Mouse (Mus musculus): ENCODE results near the gene Ssbp2. TPM values are rescaled to one million over a fixed set of nuclear protein-coding genes. Genes with fewer than 3 reads are reported as not detected.

Ssbp2 gene
- polyA plus RNA-seq, 1 experiment from 2014 or later = 140 TPM

GRCm38 (mm10) chr13:91564047-91564446, 104.0 kb downstream of the Ssbp2 start:
- ATAC-seq (ENCODE audit: low FRiP score, low read depth) = no peak
- Histone ChIP-seq H3K9ac (no peak overlapping the region), H3K36me3 (no peaks in the 10 kb centered on the region), H3K27ac (no peak overlapping the region), H3K9me3 (no peaks in the 10 kb centered on the region), H3K4me1 (no peaks in the 10 kb centered on the region), H3K4me3 (no peak overlapping the region), H3K27me3 (replicated peaks) (no peaks in the 10 kb centered on the region), H3K4me2 (replicated peaks) (no peak overlapping the region)
- 76% methylated on average over 6 of the region's 6 CpGs for WGBS

- WGBS = 86% methylated on average over 6 of the region's 6 CpGs
- Histone ChIP-seq H3K4me3 (no peak overlapping the region), H3K36me3 (no peaks in the 10 kb centered on the region)
Measured at GRCm38 (mm10) chr13:91564755-91565154, 104.7 kb downstream of the Ssbp2 start.

GRCm38 (mm10) chr13:91581504-91581903, 121.4 kb downstream of the Ssbp2 start:
- Histone ChIP-seq H3K4me3 (no peak overlapping the region), H3K27ac (no peak overlapping the region), H3K27me3 (replicated peaks) (no peaks in the 10 kb centered on the region), H3K9ac (no peak overlapping the region), H3K4me1 (no peaks in the 10 kb centered on the region), H3K4me2 (replicated peaks) (no peak overlapping the region), H3K9me3 (no peaks in the 10 kb centered on the region), H3K36me3 (no peaks in the 10 kb centered on the region)
- ATAC-seq (ENCODE audit: low FRiP score, low read depth) = no peak

More at GRCm38 (mm10) chr13:91564755-91565154, 104.7 kb downstream of the Ssbp2 start:
- Histone ChIP-seq H3K9me3 (no peaks in the 10 kb centered on the region), H3K27ac (no peak overlapping the region), H3K9ac (no peak overlapping the region), H3K27me3 (replicated peaks) (no peaks in the 10 kb centered on the region), H3K4me2 (replicated peaks) (no peak overlapping the region), H3K4me1 (no peaks in the 10 kb centered on the region)
- ATAC-seq (ENCODE audit: low FRiP score, low read depth) = no peak

- Histone ChIP-seq H3K9me3 (no peaks in the 10 kb centered on the region), H3K27ac (no peak overlapping the region), H3K4me3 (no peak overlapping the region), H3K27me3 (replicated peaks) (no peaks in the 10 kb centered on the region), H3K9ac (no peak overlapping the region), H3K4me1 (no peaks in the 10 kb centered on the region), H3K4me2 (replicated peaks) (no peak overlapping the region), H3K36me3 (no peaks in the 10 kb centered on the region)
- ATAC-seq (ENCODE audit: low FRiP score, low read depth) = no peak
Measured at GRCm38 (mm10) chr13:91582212-91582611, 122.1 kb downstream of the Ssbp2 start.

GRCm38 (mm10) chr13:91586368-91586767, 126.3 kb downstream of the Ssbp2 start:
- no peaks in the 10 kb centered on the region for H3K36me3 ChIP-seq
- H3K4me2 ChIP-seq (replicated peaks) = no peak overlapping the region
- no peaks in the 10 kb centered on the region for H3K9me3 ChIP-seq
- H3K27me3 ChIP-seq (replicated peaks) = no peaks in the 10 kb centered on the region
- WGBS = 81% methylated on average over 5 of the region's 5 CpGs
- no peaks in the 10 kb centered on the region for H3K4me1 ChIP-seq
- no peak overlapping the region for H3K4me3 ChIP-seq
- H3K27ac ChIP-seq = no peak overlapping the region
- ATAC-seq (ENCODE audit: low FRiP score, low read depth) = no peak
- no peak overlapping the region for H3K9ac ChIP-seq

GRCm38 (mm10) chr13:91588475-91588874, 128.4 kb downstream of the Ssbp2 start:
- Histone ChIP-seq H3K36me3 (no peaks in the 10 kb centered on the region), H3K4me2 (replicated peaks) (no peak overlapping the region), H3K4me3 (no peak overlapping the region), H3K27ac (no peak overlapping the region), H3K27me3 (replicated peaks) (no peaks in the 10 kb centered on the region), H3K4me1 (no peaks in the 10 kb centered on the region), H3K9me3 (no peaks in the 10 kb centered on the region), H3K9ac (no peak overlapping the region)
- WGBS = 51% methylated on average over 2 of the region's 2 CpGs
- no peak for ATAC-seq (ENCODE audit: low FRiP score, low read depth)

GRCm38 (mm10) chr13:91591863-91592262, 131.8 kb downstream of the Ssbp2 start:
- Histone ChIP-seq H3K9me3 (no peaks in the 10 kb centered on the region), H3K27me3 (replicated peaks) (no peaks in the 10 kb centered on the region), H3K9ac (no peak overlapping the region), H3K36me3 (no peaks in the 10 kb centered on the region), H3K4me1 (no peaks in the 10 kb centered on the region), H3K4me2 (replicated peaks) (no peak overlapping the region), H3K4me3 (no peak overlapping the region), H3K27ac (no peak overlapping the region)
- no peak for ATAC-seq (ENCODE audit: low FRiP score, low read depth)
- WGBS = 82% methylated on average over 4 of the region's 4 CpGs

GRCm38 (mm10) chr13:91595284-91595683, 135.2 kb downstream of the Ssbp2 start:
- Histone ChIP-seq H3K4me2 (replicated peaks) (no peak overlapping the region), H3K27me3 (replicated peaks) (no peaks in the 10 kb centered on the region), H3K4me3 (no peak overlapping the region), H3K36me3 (no peaks in the 10 kb centered on the region), H3K27ac (no peak overlapping the region), H3K4me1 (no peaks in the 10 kb centered on the region), H3K9me3 (no peaks in the 10 kb centered on the region), H3K9ac (no peak overlapping the region)
- 79% methylated on average over 1 of the region's 1 CpGs for WGBS
- no peak for ATAC-seq (ENCODE audit: low FRiP score, low read depth)

- Histone ChIP-seq H3K9ac (no peak overlapping the region), H3K4me2 (replicated peaks) (no peak overlapping the region), H3K4me3 (no peak overlapping the region), H3K27ac (no peak overlapping the region), H3K4me1 (no peaks in the 10 kb centered on the region), H3K9me3 (no peaks in the 10 kb centered on the region), H3K27me3 (replicated peaks) (no peaks in the 10 kb centered on the region), H3K36me3 (no peaks in the 10 kb centered on the region)
- WGBS = 95% methylated on average over 3 of the region's 3 CpGs
- no peak for ATAC-seq (ENCODE audit: low FRiP score, low read depth)
Measured at GRCm38 (mm10) chr13:91599594-91599993, 139.5 kb downstream of the Ssbp2 start.

GRCm38 (mm10) chr13:91605043-91605840, 145.2 kb downstream of the Ssbp2 start:
- Histone ChIP-seq H3K27me3 (replicated peaks) (no peaks in the 10 kb centered on the region), H3K4me2 (replicated peaks) (no peak overlapping the region), H3K9ac (no peak overlapping the region), H3K9me3 (no peaks in the 10 kb centered on the region), H3K4me3 (no peak overlapping the region), H3K36me3 (no peaks in the 10 kb centered on the region), H3K27ac (no peak overlapping the region), H3K4me1 (no peaks in the 10 kb centered on the region)
- 85% methylated on average over 7 of the region's 7 CpGs for WGBS
- ATAC-seq (ENCODE audit: low FRiP score, low read depth) = no peak

GRCm38 (mm10) chr13:91610601-91611000, 150.5 kb downstream of the Ssbp2 start:
- ATAC-seq (ENCODE audit: low FRiP score, low read depth) = no peak
- Histone ChIP-seq H3K9me3 (no peaks in the 10 kb centered on the region), H3K4me3 (no peak overlapping the region), H3K27me3 (replicated peaks) (no peaks in the 10 kb centered on the region), H3K36me3 (no peaks in the 10 kb centered on the region), H3K9ac (no peak overlapping the region), H3K27ac (no peak overlapping the region), H3K4me1 (no peaks in the 10 kb centered on the region), H3K4me2 (replicated peaks) (no peak overlapping the region)
- 84% methylated on average over 4 of the region's 4 CpGs for WGBS

GRCm38 (mm10) chr13:91611909-91612308, 151.8 kb downstream of the Ssbp2 start:
- no peak for ATAC-seq (ENCODE audit: low FRiP score, low read depth)
- H3K27me3 ChIP-seq (replicated peaks) = no peaks in the 10 kb centered on the region

GRCm38 (mm10) chr13:91612578-91612977, 152.5 kb downstream of the Ssbp2 start:
- H3K36me3 ChIP-seq = no peaks in the 10 kb centered on the region
- no peak overlapping the region for H3K9ac ChIP-seq
- no peaks in the 10 kb centered on the region for H3K9me3 ChIP-seq
- ATAC-seq (ENCODE audit: low FRiP score, low read depth) = no peak
- H3K4me3 ChIP-seq = no peak overlapping the region
- no peaks in the 10 kb centered on the region for H3K4me1 ChIP-seq
- 95% methylated on average over 4 of the region's 4 CpGs for WGBS
- no peaks in the 10 kb centered on the region for H3K27me3 ChIP-seq (replicated peaks)
- no peak overlapping the region for H3K27ac ChIP-seq
- no peak overlapping the region for H3K4me2 ChIP-seq (replicated peaks)

More at GRCm38 (mm10) chr13:91611909-91612308, 151.8 kb downstream of the Ssbp2 start:
- H3K27ac ChIP-seq = no peak overlapping the region
- H3K9me3 ChIP-seq = no peaks in the 10 kb centered on the region
- WGBS = 90% methylated on average over 3 of the region's 3 CpGs
- H3K36me3 ChIP-seq = no peaks in the 10 kb centered on the region
- H3K4me1 ChIP-seq = no peaks in the 10 kb centered on the region
- no peak overlapping the region for H3K9ac ChIP-seq
- H3K4me3 ChIP-seq = no peak overlapping the region
- H3K4me2 ChIP-seq (replicated peaks) = no peak overlapping the region
